Mouse (Mus musculus) retina, postnatal 1 day (tissue): ENCODE measurements around the gene Deaf1.

Experiments used
- DNase-seq: peaks from one replicate; pipeline ENCODE4 v3.0.0-alpha.2; 2012

Deaf1 gene

DNA sequence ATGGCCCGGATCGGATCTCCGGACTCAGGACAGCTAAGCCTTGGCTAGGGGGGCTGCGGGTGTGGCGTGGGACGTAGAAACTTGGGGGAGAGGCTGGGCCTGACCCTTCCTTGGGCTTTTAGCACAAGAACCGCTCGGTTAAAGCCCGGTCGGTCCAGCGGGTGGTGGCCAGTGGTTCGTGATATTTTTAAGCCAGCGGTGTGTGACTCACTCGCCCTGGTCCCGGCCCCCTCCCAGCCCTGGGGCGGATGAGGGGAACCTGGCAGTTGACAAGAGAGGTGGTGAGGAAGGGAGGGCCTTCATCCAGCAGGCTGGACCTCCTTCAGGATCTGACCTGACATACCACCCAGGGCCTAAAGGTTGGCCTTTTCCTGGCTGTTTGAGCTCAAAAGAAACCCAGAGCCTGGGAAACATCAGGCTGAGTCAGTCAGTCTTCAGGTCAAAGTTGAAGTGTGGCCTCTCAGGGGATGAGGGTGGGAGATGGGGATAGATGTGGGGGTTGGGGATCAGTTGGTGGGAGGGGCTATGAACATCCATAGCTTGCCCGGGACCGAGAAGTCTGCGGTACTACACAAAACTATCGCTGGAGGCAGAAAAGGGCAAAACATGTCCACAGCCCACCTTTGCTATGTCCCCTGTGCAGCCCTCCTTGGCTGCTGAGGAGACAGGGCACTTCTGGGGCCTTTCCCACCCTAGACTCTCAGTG, 11.9 kb upstream of the Deaf1 start:
- no peak for DNase-seq

DNA sequence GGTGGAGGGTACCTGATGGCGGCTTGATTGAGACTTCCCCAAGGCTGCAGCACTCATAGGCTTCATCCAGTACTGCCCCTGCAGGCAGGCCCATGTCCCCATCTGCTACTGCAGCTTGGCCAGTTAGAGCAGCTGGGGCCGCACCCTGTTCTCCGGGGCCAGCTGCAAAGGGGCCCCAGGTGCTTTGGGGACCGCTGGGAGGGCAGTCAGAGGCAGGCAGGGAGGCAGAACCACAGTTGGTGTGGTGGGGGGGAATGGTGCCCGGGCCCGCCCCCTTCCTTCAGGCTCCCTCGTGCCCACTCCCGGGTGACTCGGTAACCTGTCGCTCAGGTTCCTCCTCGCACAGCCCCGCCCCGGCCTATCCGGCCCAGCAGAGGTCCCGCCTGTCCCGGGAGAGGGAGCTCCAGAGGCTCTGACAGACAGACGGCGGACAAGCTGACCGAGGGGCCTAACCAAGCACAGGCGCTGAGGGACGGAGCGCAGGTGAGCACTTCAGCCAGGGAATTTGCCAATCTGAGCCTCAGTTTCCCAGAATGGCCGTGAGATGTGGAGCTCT, 11.2 kb upstream of the Deaf1 start, which contains the start of gene Eps8l2:
TSS of gene Eps8l2 (plus strand) at position 305 of the 556 bp plus-strand sequence.
- peak; percentile 27 for DNase-seq

DNA sequence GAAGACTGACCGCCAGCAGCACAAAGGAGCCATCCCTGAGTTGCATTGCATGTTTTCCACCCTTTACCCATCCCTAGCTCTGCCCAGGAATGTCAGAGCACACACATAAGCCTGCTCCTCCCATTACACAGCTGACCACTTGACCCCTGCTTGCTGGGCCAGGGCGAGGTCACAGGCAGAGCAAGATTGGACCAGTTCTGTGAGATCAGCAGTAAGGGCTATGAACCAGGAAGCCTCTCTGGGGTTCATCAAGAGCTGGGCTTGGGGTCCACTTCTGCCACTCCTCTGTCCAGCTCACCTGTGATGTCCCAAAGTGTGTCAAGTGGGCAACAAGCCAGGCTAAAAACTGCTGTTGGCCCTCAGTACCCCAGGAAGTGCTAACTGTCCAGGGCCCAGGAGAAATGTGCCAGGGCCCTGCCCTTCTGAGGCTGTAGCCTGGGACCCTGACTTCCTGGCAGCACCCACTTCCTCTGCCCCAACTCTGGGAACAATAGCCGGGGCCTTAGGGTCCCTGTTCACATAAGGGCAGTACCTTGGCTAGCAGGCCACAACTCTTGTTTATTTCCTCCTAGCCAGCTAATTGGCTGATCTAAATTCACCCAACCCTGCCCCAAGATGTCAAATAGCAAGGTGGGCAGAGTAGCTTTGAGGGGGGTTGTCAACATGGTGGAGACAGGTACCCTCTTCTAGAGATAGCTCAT, 10.4 kb upstream of the Deaf1 start:
- DNase-seq = no peak

DNA sequence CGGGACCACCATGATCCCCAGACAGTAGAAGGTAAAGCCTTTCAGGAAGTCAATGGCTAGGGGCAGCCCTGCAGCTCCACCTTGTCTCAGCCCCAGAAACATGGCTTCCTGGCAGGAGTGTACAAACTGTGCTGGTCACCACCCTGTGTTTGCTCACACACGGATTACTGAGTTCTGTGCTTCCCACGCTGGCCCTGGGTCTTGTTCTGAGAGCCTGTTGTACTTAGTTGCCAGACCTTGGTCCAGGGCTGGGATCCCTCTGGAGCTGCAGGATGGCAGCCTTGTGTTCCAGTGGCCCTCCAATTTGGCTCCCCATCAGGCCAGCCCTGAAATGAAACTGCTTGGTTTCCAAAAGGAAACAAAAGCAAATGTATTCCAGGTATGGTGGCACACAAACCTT, 8.8 kb upstream of the Deaf1 start:
- DNase-seq = no peak

DNA sequence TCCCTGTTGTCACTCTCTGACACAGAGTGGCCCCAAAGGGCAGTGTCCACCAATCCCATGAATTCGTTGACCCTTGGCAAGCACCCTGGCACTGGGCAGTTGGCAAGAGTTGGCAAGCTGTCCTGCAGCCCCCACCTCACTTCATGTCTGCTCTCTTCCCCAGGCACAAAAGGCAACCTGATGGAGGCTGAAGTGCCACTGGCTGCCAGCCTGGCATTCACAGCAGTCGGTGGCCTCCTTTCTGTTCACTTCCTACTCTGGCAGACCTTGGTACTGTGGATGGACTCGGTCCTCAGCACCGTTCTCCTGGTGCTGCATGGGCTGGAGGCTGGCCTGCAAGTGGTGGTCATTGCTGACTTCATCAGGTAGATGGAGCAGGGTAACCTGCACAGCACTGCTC, 8.2 kb upstream of the Deaf1 start:
- DNase-seq = no peak

DNA sequence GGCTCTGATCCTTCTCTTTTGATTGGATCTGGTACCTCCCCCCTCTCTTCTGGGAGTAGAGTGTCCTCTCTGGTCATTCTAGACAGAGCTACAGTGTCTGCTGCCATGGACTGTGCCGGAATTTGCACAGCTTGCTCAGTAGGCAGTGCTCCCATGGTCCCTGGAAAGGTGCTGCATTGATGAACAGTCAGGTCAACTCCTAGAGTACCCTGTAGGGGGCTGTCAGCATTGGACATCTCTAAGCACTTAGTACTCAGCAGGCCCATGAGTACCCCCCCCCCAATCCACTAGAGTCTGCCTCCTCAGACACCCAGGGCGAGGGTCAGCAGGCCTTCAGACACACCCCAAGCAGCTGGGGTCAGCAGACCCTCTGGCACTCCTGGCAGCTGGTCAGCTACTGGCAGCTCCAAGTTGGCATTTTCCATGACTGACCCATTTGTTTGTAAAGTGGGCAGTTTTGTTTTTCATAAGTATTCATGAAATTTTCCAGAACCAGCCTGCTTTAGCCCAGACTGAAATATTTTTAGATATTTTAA, 7.6 kb upstream of the Deaf1 start:
- no peak for DNase-seq

DNA sequence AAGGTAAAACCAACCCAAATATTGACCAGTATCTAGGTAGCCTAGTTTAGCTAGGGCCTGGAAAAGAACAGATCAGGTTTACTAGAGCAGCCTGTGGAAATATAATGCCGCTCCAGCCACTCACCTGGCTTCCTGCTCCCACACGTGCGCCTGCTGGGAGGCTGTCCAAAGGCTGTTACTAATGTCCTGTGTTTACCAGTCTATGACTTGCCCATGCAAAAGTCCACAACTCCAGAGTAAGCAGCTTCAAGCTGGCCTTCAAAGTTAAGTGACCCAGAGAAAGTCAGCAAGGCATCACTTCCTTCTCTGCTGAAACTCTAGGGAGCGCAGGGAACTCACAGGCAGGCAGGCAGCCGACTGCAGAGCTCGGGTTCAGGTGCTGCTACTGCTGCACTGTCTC, 4.5 kb upstream of the Deaf1 start:
- DNase-seq = no peak

DNA sequence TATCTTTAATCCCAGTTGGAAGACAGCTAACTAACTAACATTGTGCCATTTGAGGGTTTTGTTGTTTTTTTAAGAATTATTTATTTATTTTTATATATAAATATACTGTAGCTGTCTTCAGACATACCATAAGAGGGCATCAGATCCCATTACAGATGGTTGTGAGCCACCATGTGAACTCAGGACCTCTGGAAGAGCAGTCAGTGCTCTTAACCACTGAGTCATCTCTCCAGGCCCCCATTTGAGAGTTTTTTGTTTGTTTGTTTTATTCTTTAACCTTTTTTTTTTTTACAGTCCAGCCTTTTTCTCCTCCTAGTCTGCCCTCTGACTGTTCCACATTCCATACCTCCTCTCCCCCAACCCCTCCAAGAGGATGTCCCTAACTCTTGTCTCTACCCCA, 3.2 kb upstream of the Deaf1 start:
- no peak for DNase-seq

DNA sequence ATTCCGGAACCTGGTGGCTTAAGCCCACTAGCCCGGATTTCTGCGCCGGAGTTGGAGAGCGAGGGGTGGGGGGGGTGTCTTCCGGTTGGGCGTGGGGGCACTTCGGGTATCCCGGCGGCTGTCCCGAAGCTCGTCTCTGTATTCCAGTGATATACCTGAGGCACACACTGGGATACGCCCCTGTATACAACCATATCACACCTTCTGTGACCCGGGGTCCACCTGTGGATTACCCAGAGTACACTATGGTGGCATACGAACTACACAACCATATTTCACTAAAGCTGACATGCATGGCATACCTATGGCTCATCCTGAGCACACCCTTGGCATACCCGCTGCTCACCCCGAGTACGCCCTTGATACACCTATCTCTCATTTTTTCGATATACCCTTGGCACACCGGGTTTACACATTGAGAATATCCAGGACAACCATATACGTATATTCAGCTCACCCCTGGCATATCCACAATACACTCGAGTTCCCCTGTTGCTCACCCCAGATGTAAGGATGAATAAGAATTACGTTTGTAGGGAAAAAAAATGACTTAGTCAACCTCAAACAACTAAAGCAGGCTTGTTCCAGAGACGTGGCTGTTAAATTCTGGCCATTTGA, 992 bp upstream of the Deaf1 start:
- no peak for DNase-seq

DNA sequence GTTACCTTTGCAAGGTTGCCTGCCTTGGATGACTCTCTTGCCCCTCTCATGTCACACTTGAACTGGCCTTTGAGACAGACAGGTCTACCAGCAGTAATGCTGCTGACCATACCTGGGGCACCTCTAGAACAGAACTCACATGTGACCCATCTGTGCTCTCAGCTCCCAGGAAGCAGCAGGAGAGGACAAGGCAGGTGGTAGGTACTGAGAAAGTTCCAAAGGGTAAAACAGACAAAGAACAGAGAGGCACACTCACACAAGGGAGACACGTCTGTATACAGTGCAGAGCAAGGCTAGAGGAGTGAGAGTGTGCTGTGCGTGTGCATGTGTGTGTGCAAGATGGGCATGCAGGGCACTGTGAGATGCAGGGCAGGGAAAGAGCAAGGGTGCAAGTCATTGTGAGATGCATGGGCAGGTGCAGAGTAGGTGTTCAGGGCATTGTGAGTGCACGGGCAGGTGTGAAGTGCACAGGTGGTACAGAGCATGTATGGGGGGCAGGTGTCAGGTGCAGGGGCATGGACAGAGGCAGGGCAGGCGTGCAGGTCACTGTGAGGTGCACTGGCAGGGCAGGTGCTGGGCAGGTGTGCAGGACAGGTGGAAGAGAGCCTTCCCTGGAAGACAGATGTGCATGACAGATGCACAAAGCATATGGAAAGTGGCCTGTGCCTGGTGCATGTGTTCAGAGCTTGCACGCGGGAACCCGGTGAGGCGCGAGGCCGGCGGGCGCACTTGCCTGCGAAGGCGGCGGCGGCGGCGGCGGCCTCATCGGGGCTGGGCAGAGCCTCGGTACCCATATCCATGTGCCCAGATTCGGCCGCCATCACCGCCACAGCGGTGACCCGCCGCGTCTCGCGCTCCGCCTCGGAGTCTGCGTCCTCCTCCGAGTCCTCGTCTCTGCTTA, 694 bp downstream of the Deaf1 start:
- DNase-seq = no peak

DNA sequence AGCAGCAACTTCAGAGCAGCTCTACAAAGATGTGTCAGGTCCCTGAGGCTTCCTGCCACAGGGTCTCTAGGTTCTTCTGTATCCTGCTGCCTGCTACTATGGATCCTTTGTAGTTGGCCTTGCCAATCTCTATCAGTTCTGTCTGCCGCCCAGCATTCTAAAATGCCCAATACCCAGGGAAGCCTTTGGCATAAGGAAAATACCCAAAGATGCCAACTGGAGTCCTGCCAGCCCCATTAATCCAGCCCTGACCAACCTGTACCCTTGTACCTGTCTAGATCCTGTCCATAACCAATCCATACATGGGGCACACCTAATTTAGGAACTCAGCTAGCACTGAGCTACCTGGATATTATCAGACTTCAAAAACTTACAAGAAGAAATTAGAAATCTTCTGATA, 2.8 kb downstream of the Deaf1 start:
- no peak for DNase-seq

DNA sequence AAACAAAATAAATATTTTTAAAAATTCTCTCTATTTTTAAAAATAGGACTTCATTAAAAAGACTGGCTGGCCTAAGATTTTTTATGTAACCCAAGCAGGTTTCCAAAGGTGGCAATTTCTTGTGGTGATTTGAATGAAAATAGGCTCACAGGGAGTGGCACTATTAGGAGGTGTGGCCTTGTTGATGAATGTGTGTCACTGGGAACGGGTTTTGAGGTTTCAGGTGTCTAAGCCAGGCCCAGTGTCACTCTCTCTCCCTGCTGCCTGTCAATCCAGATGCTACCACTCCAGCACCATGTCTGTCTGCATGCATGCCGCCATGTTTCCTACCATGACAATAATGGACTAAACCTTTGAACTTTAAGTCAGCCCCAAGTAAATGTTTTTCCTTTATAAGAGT, 8.0 kb downstream of the Deaf1 start:
- no peak for DNase-seq

DNA sequence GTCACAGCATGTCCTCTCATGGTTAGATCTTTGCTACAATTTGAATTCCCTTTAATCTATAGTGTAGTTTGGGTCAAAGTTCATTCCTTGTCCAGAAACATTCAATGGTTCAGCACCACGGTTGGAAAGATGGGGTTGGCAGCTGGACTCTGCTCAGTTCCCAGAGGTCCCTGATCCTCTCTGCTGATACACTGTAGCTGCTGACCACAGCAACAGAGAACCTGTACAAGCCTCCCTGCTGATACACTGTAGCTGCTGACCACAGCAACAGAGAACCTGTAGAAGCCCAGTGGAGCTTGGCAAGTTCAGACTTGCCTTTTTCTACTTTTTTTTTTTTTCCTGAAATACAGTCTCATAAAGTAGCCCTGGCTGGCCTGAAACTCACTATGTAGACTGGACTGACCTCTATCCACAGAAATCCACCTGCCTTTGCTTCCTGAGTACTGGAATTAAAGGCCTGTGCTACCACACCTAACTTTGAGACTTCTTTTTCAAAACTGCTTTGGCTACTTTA, 9.8 kb downstream of the Deaf1 start:
- no peak for DNase-seq

DNA sequence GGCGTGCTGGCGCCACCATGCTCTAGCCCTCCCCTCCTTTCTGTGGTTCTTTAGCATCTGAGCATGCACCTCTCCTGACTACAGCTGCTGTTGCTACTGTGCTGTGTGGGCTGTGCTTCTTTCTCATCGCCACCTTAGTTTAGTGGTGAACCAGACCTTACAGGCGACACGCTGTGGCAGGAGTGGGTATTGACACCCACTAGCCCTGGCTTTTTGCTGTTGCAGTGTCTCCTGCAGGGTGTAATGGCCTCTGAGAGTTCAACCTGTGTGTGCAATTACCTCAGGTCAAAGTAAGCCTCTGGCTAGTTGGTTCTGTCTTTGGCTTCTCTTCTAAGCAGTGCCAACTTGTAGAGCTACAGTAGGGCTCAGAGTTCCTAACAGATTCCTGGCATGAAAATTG, 11.5 kb downstream of the Deaf1 start:
- peak; percentile 26 for DNase-seq

DNA sequence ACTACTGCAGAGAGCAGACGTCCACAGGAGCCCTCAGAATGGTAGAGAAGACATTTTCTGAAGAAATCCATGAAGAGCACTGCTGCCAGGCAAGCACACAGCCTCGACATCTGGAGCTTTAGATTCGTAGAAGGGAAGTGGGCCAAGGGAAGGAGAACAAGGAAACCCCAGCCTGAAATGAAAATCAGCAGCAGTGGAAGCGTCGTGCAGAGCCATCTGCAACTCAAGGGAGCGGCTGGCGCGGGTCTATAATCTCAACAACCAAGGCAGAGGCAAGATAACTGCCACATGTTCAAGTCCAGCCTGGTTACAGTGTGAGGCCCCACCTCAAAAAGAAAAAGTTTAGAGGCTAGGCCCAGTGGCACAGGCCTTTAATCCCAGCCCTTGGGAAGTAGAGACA, 12.4 kb downstream of the Deaf1 start:
- no peak for DNase-seq

DNA sequence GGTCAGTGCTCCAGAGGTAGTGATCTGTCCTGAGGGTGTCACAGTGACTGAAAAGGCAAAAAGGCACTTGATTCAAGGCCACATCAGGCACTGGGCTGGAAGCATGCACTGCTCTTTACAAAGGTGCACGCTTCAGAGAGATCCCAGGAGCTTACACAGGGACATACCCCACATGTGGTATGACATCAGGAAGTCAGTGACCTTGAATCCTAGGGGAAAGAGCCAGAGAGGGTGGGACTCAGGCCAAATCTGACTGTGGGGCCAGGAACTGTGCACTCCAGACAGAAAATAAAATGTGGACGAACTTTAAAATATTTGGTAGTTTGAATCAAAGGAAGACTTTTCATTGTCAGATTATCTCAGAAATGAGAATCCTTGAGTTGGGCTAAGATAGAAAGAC, 13.1 kb downstream of the Deaf1 start:
- no peak for DNase-seq

DNA sequence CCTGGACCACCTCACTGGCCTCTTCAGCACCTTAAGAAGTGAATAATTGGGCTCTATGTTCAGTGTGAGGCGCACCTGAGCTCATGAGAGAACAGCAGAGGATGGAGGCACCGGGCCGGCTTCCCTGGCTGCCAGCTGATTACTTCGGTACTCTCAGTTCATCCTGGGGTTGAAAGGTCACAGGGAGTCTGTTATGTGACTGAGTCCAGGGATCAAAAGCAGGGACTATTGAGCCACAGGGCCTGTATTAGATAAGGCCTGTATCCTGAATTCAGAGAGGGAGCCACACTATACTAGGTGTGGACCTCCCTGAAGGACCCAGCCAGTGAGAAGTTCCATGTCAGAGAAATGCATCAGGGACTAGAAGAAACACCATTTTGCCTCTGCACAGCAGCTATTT, 23.0 kb downstream of the Deaf1 start:
- DNase-seq = no peak

DNA sequence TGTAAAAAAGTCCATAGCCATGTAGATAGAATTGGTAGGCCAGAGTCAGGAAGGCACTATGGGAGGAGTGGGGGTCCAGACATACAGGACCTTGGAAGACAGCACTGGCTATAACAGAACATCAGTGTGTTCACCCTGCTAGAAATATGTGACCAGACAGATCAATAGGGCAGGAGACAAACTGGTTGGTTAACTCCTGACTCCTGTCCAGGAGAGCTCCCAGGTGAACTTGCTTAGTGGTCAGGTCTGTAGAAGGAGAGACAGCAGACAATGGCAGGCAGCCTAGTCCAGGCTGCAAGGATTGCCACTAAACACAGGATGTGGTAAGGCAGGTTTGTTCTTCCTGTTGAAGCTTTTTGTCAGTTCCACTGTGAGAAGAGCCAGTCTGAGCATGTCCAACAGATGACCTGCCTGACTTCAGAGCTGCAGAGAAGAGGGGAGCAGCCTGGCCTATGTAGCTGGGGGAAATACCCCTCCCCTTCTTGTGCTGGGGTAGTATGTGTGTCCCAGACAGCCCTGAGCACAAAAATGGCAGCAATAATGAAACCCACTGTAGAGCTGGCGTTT, 24.7 kb downstream of the Deaf1 start:
- no peak for DNase-seq

DNA sequence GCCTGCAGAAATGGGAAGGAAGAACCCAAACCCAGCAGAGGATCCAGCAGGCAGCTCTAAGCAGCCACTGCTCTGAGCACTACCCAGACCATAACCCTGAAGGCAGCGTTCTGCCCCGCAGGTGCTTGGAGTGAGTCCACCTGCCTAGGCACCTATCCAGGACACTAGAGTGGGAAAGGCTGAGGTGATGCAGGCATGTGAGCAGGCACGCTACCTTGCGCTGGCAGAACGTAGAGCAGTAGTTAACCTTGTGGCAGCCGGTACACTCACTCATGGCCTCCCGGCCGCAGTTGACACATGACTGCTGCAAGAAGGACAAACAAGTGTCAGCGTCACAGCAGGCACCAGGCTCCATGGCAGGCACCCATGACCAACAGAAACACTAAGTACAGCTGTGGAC, 26.1 kb downstream of the Deaf1 start:
- DNase-seq = no peak

DNA sequence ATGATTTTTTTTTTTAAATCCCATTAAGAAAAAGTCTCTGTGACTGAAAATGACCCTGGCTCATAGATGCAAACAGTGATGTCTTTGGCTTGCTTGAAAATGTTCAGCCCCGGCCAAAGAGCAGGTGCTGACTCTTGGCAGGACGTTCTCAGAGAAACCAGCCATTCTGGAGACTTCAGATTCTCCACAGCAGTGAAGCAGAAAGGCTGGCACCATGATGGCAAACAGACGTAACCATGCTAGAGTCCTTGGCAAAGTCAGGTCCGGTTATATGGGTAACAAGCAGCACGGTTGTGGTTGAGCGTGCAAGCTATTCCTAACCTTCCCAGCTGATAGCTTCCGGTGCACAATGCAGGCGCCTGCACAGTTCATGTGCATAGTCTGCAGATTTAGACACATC, 28.3 kb downstream of the Deaf1 start:
- no peak for DNase-seq

DNA sequence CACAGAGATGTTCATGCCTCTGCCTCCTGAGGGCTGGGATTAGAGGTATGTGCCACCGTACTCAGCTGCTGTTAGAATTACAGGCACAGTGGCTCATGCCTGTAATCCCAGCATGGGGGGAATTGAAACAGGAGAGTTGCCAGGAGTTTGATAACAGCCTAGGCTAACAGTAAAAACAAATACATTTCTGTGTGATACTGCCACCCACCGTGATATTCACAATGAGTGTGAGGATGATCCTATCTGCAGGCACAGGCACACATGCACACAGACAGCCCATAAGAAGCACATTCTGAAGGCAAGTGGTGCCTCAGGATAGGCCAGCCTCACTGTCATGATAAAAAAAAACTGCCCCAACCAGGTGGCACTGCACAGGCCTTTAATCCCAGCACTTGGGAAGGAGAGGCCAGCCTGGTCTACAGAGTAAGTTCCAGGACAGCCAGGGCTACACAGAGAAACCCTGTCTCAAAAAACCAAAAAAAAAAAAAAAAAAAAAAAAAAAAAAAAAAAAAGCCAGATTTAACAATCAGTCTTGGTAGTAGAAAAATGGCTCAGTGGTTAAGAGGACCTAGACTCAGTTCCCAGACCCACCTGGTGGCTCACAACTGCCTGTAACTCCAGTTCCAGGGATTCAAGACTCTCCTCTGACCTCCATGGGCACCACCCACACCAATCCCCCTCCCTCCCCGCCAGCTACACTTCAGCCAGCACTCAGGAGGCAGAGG, 29.4 kb downstream of the Deaf1 start:
- DNase-seq = no peak
